Mouse (Mus musculus) spleen, adult 2 months (tissue): ENCODE measurements around the gene Dnmt3a. TPM values are rescaled to one million over a fixed set of nuclear protein-coding genes. Genes with fewer than 3 reads are reported as not detected.

Source experiments
- DNase-seq, 2 experiments: peaks; one replicate each; pipeline versions ENCODE4 v3.0.0 to v3.0.0-alpha.2; 2012 to 2021; ENCODE audit warnings: low spot score in 2 of 2, low read depth in 1 of 2
- H3K27ac ChIP-seq: fragments of 200-500 bp; 2 replicates; pipeline ENCODE4 v1.5.1; 2012; ENCODE audit warnings: low read length, inconsistent platforms; ENCODE audit not compliant: insufficient read depth
- H3K27me3 ChIP-seq: fragments of 200-500 bp; 2 replicates; pipeline ENCODE4 v1.6.1; 2012; ENCODE audit warnings: mild to moderate bottlenecking, moderate library complexity, low read length, inconsistent platforms; ENCODE audit not compliant: control insufficient read depth, insufficient read depth
- H3K36me3 ChIP-seq: fragments of 200-500 bp; 2 replicates; pipeline ENCODE4 v1.6.1; 2012; ENCODE audit warnings: mild to moderate bottlenecking, low read length, inconsistent platforms; ENCODE audit not compliant: control insufficient read depth, insufficient read depth
- H3K4me1 ChIP-seq: fragments of 200-500 bp; 2 replicates; pipeline ENCODE4 v1.6.1; 2011; ENCODE audit warnings: inconsistent platforms; ENCODE audit not compliant: control insufficient read depth, insufficient read depth, insufficient read length
- H3K4me3 ChIP-seq: fragments of 200-500 bp; 2 replicates; pipeline ENCODE4 v1.5.1; 2011; ENCODE audit warnings: mild to moderate bottlenecking, inconsistent platforms; ENCODE audit not compliant: insufficient read depth, insufficient read length; ENCODE audit errors: extremely low read depth
- CTCF ChIP-seq: fragments of 200-500 bp; IDR thresholded peaks from 2 replicates; pipeline ENCODE4 v1.5.1; 2011; ENCODE audit warnings: mild to moderate bottlenecking, inconsistent platforms; ENCODE audit not compliant: insufficient read depth, insufficient read length, insufficient replicate concordance; ENCODE audit errors: extremely low read depth
- POLR2A ChIP-seq: fragments of 200-500 bp; IDR thresholded peaks from 2 replicates; pipeline ENCODE4 v1.6.1; 2011; ENCODE audit warnings: low read depth, low read length, inconsistent platforms
- WGBS: fragments of 180-500 bp; shearing (Covaris S2); methylation state at CpG from one replicate; pipeline ENCODE4 v1.1.7; 2018; 5-methylcytosine and 5-hydroxymethylcytosine counted together
- polyA plus RNA-seq: library from polyadenylated mRNA; depleted of rRNA; stranded (reverse); fragments of >200 nt; gene quantifications from 2 replicates; pipeline ENCODE4 v1.2.3, GENCODE M21; 2012

Dnmt3a gene
- polyA plus RNA-seq, 1 experiment: 19.3 TPM

DNA sequence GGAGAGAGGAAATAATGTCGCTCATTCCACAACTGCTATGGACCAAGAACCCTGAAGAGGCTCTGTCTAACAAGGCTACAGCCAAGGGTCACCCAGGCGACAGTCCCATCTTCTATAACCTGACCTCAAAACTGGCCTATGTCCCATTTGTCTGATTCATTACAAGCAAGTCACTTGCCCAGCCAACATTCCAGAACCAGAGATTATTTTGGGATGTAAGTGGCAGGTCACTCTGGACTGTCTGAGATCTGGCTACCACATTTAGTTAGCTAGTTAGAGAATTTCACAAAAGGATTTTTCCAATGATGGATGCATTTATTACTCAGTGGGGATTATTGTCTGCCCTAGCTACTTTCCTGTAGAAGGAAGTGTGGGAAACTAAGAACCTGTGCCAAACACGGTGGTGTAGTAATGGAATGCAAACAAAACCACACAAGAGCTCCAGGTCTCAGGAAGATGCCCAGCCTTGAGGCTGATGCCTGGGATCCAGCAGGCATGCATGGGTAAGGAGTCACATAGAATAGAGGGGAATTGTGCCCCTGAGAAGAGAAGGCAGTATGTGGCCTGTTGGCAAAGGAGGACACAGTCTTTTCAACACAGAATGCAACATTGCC lies 41.5 kb upstream of the Dnmt3a start:
- Histone ChIP-seq H3K27ac (no peak overlapping the region), H3K4me1 (peaks cover 4% of the 10 kb centered on the region), H3K36me3 (no peaks in the 10 kb centered on the region), H3K4me3 (no peak overlapping the region), H3K27me3 (no peaks in the 10 kb centered on the region)
- no peak for TF ChIP-seq POLR2A
- TF ChIP-seq CTCF: no peak
- 89% methylated on average over 3 of the region's 3 CpGs for WGBS
- DNase-seq: no peak

DNA sequence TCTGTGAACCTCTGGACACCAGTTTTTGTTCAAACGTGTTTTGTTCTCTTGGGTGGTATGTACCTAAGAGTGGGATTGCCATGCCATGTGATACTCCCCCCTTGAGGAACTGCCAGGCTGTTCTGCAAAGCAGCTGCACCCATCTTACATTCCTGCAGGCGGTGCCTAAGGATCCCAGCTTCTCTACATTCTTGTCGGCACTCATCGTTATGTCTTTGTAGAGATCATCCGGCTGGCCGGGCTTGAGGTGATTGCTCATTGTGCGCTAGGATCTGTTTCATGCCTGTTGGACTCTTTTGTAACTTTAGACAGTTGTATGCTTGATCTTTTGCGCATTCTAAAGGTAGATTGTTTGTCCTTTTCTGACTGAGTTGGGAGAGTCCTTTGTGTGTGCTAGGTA lies 38.4 kb upstream of the Dnmt3a start:
- DNase-seq: no peak
- TF ChIP-seq POLR2A (no peak), CTCF (no peak)
- H3K27ac ChIP-seq: no peak overlapping the region
- no peaks in the 10 kb centered on the region for H3K36me3 ChIP-seq
- no peaks in the 10 kb centered on the region for H3K27me3 ChIP-seq
- H3K4me3 ChIP-seq: no peak overlapping the region
- 94% methylated on average over 8 of the region's 8 CpGs for WGBS
- H3K4me1 ChIP-seq: peaks cover 13% of the 10 kb centered on the region; the same call in 1 of the 2 replicates

DNA sequence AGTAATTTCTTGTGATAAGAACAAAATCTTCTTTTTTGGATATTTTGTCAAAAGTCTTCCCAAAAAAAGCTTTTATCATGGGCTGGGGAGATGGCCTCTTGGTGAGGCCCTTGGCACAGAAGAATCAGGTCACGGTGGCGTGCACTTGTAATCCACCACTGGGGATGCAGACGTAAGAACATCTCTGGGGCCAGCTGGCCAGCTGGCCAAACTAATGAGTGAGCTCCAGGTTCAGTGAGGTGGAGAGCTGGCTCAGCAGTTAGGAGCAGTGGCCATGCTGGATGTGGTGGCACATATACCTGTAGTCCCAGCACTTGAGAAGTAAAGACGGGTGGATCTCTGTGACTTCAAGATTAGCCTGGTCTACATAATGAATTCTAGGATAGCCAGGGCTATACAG lies 37.4 kb upstream of the Dnmt3a start:
- no peak for DNase-seq
- Histone ChIP-seq H3K36me3 (no peaks in the 10 kb centered on the region), H3K27me3 (no peaks in the 10 kb centered on the region), H3K4me1 (peaks cover 13% of the 10 kb centered on the region; the same call in 1 of the 2 replicates), H3K4me3 (no peak overlapping the region), H3K27ac (no peak overlapping the region)
- no peak for TF ChIP-seq CTCF
- no peak for TF ChIP-seq POLR2A
- WGBS: 94% methylated on average over 4 of the region's 4 CpGs

DNA sequence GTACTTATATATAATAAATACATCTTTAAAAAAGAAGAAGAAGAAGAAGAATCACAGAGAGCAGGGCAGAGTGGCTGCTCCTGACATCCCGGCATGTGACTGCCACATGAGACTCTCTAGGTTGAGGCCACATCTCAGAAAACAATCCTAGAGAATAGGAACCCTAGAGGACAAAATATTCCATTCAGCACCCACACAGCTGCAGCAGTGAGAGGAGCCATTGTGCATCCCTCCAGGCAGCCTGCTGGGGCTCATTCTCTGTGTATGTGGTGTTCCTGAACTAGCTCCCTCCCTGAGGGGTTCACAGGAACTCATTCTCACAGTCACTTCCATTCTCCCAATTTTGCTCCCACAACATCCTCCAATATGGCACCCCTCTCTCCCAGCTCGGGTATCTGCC lies 35.3 kb upstream of the Dnmt3a start:
- peak overlapping the region; percentile 81 for H3K27ac ChIP-seq
- no peaks in the 10 kb centered on the region for H3K27me3 ChIP-seq
- TF ChIP-seq POLR2A: no peak
- TF ChIP-seq CTCF: no peak
- 76% methylated on average over 2 of the region's 2 CpGs for WGBS
- H3K4me1 ChIP-seq: peaks cover 14% of the 10 kb centered on the region; the same call in 1 of the 2 replicates
- no peak for DNase-seq
- H3K4me3 ChIP-seq: no peak overlapping the region
- no peaks in the 10 kb centered on the region for H3K36me3 ChIP-seq

DNA sequence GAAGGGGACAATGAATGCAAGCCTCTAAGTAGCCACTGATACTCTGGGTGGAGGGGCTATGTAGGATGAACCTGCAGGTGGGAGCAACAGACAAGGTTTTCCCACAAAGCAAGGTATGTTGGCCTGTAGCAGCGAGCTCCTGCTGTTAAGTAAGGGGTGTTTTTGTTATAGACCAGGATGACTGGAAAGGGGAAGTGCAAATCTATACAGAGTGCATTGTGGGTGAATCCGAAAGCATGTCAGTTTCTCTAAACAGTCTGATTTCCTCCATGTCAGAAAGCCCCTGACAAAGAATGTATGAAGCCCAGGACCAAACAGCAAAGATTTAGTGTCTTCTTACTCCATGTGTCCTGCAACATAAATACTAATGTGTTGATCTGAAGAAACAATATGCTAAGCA lies 34.7 kb upstream of the Dnmt3a start:
- TF ChIP-seq CTCF: no peak
- TF ChIP-seq POLR2A: no peak
- 20% methylated on average over 2 of the region's 2 CpGs for WGBS

DNA sequence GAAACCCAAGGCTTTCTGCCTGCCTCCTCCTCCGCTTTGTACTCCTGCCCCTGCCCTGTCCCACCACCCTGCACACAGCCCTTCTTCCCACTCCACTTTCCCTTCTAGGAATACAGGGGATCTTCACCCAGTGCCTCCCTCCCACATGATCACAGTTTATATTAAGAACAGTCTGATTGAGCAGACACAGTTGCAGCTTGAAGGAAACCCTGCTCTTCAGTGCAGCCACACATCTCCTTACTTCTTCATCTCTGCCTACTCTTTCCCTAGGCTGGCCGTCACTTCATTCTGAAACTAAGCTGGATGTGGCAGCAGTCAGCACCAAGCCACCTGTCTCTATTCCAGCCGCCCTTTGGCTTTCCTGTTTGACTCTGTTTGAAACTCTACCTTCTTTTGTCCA lies 32.2 kb upstream of the Dnmt3a start:
- Histone ChIP-seq H3K4me3 (no peak overlapping the region), H3K27me3 (no peaks in the 10 kb centered on the region), H3K36me3 (no peaks in the 10 kb centered on the region), H3K27ac (no peak overlapping the region), H3K4me1 (peaks cover 20% of the 10 kb centered on the region; the same call in 1 of the 2 replicates)
- no peak for TF ChIP-seq CTCF
- no peak for TF ChIP-seq POLR2A
- DNase-seq: no peak
- WGBS: 83% methylated on average over 3 of the region's 3 CpGs

More for the DNA sequence above, 34.7 kb upstream of the Dnmt3a start:
- peak overlapping the region; percentile 81 for H3K27ac ChIP-seq
- peak; percentile 24 to 49 for DNase-seq
- H3K36me3 ChIP-seq: no peaks in the 10 kb centered on the region
- no peaks in the 10 kb centered on the region for H3K27me3 ChIP-seq
- H3K4me1 ChIP-seq: peaks cover 20% of the 10 kb centered on the region; the same call in 1 of the 2 replicates
- no peak overlapping the region for H3K4me3 ChIP-seq

DNA sequence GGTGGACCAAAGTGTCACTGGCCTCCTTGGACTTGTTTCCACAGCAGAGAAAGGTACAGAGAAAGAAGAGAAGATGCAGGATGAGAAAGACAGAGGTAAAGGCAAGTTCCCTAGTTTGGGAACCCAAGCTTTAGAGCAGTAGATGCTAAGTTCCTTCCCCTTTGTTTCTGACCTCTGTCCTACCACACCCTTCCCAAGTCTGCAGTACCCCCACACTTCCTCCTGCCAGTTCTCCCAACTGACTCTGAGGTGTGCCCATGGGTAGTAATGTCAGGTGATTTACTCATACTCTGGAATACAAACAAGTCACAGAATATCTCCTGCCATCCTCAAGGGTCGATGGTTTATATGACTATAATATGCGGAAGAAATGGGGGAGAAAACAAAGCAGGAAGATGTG lies 29.8 kb upstream of the Dnmt3a start:
- no peak for DNase-seq
- no peak for TF ChIP-seq POLR2A
- no peak for TF ChIP-seq CTCF
- Histone ChIP-seq H3K27ac (0 out of 2 replicates have a peak overlapping the region, but pooled peaks have one; percentile 43), H3K36me3 (no peaks in the 10 kb centered on the region), H3K4me3 (no peak overlapping the region), H3K27me3 (no peaks in the 10 kb centered on the region), H3K4me1 (peaks cover 30% of the 10 kb centered on the region)
- WGBS: 70% methylated on average over 2 of the region's 2 CpGs
